Mouse (Mus musculus) heart, embryonic 10.5 days (tissue): ENCODE results near the gene Tmem97. TPM values are rescaled to one million over a fixed set of nuclear protein-coding genes. Genes with fewer than 3 reads are reported as not detected.
A peak's percentile ranks its signal among the peaks of the same experiment; 100 is the strongest.

Experiments
- DNase-seq: peaks from one replicate; pipeline ENCODE4 v3.0.0-alpha.2; 2017; ENCODE audit warnings: low spot score
- H3K27ac ChIP-seq: fragments of 300-500 bp; sonication (generic); 2 replicates; pipeline ENCODE4 v1.5.1; 2016; ENCODE audit warnings: mild to moderate bottlenecking
- H3K27me3 ChIP-seq: fragments of 300-500 bp; sonication (generic); 2 replicates; pipeline ENCODE4 v1.6.1; 2016; ENCODE audit warnings: mild to moderate bottlenecking; ENCODE audit not compliant: poor library complexity, insufficient read depth, severe bottlenecking
- H3K36me3 ChIP-seq: fragments of 300-500 bp; sonication (generic); 2 replicates; pipeline ENCODE4 v1.6.1; 2016; ENCODE audit warnings: mild to moderate bottlenecking, moderate library complexity
- H3K4me1 ChIP-seq: fragments of 300-500 bp; sonication (generic); 2 replicates; pipeline ENCODE4 v1.6.1; 2016; ENCODE audit warnings: mild to moderate bottlenecking
- H3K4me3 ChIP-seq: fragments of 300-500 bp; sonication (generic); 2 replicates; pipeline ENCODE4 v1.5.1; 2016; ENCODE audit warnings: mild to moderate bottlenecking, moderate library complexity
- H3K9me3 ChIP-seq: fragments of 300-500 bp; sonication (generic); 2 replicates; pipeline ENCODE4 v1.6.1; 2016; ENCODE audit warnings: mild to moderate bottlenecking, moderate library complexity
- WGBS: fragments of 180-500 bp; shearing (Covaris S2); methylation state at CpG from one replicate; pipeline ENCODE4 v1.1.7; 2016; 5-methylcytosine and 5-hydroxymethylcytosine counted together
- polyA plus RNA-seq: library from polyadenylated mRNA; unstranded; fragments of >200 nt; fragmentation: Nextera tagmentation; extraction: Ambion mirVana; gene quantifications from 2 replicates; pipeline ENCODE4 v1.2.1, GENCODE M21; 2016

Gene Tmem97
- polyA plus RNA-seq, 1 experiment from 2014 or later = 105 TPM

DNA sequence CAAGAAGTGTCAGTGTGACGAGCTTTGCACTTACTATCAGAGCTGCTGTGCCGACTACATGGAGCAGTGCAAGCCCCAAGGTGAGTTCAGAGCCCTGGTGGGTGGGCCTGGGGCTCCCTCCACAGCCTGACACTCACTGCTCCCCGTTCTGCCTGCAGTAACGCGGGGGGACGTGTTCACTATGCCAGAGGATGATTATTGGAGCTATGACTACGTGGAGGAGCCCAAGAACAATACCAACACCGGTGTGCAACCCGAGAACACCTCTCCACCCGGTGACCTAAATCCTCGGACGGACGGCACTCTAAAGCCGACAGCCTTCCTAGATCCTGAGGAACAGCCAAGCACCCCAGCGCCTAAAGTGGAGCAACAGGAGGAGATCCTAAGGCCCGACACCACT is 51.0 kb downstream of the Tmem97 start:
- no peak overlapping the region for H3K27ac ChIP-seq
- no peaks in the 10 kb centered on the region for H3K36me3 ChIP-seq
- WGBS = 49% methylated on average over 16 of the region's 16 CpGs
- H3K27me3 ChIP-seq = peaks cover 82% of the 10 kb centered on the region
- H3K4me3 ChIP-seq = no peak overlapping the region
- no peak for DNase-seq
- peaks cover 14% of the 10 kb centered on the region for H3K4me1 ChIP-seq
- H3K9me3 ChIP-seq = no peaks in the 10 kb centered on the region

DNA sequence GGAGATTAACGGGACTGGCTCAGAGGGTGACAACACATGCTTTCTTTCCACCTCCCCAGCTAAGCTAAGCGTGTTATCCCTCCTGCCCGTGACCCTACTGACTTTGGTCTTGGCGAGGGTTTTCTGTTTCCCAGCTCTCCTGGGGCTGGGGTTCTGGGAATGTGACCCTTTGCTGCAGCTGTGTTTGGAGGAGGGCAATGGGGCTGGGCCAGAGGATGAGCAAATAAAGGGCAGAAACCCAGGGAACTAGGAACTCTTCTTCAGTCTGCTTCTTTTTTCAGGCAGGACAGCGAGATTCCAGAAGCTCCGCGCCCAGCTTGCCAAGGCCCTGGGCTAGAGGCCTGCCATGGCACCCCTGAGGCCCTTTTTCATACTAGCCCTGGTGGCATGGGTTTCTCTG is 51.6 kb downstream of the Tmem97 start, which contains the start of gene Vtn:
Gene Vtn, plus strand, starts transcription at position 88 of the 400 bp plus-strand sequence.
- Histone ChIP-seq H3K27ac (no peak within 1 kb of the TSS), H3K9me3 (no peaks in the 10 kb centered on the region), H3K27me3 (peaks cover 87% of the 10 kb centered on the region), H3K4me1 (peaks cover 14% of the 10 kb centered on the region), H3K36me3 (no peaks in the 10 kb centered on the region), H3K4me3 (peak within 1 kb of the TSS; percentile 67)
- WGBS = 55% methylated on average over 7 of the region's 7 CpGs
- no peak for DNase-seq

DNA sequence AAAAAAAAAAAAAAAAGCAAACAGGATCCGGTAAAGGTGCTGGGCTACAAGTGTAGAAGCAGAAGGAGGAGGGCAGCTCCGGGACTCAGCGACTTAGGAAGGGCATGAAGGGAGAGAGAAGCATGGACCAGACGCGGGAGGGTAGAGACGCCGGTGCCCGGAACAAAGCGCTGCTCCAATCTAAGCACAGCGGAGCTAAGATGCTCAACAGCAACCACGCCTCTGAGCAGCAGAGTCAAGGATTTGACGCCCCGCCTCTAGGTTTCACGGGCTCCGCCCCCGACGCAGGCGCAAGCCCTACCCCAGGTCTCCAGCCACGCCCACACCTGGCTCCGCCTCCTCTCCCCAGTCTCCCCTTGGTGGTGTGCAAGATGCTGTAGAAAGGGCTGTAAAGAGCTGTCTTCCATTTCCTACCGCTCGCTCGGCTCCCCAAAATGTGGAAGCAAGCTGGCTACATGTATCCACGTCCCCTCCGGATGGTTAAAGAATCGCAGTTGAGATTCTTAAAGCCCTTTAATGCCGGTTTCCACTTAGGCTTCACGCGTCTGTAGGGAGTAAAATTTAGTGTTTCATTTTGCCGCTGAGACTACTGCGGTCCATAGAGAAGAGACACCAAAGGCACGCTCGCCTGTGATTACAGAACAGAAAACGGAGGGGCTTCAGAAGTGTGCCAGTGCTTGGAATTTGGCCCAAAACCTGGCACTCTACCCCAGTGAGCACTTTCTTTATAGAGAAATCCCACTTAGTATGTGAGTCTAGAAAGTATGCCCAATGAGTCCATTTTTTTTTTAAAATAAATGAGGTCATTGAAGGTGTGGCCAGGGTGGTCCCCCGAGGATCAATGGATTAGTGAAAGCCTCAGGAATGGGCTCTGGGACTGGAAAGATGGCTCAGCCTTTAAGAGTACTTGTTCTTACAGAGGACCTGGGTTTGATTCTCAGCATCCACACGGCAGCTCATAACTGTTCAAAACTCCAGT is 52.7 kb downstream of the Tmem97 start, which contains the start of gene Sarm1:
Gene Sarm1, minus strand, starts transcription at position 211 of the 979 bp plus-strand sequence.
- no peaks in the 10 kb centered on the region for H3K36me3 ChIP-seq
- peaks cover 14% of the 10 kb centered on the region for H3K4me1 ChIP-seq
- no peaks in the 10 kb centered on the region for H3K9me3 ChIP-seq
- peak; percentile 94 for DNase-seq
- peaks cover 80% of the 10 kb centered on the region for H3K27me3 ChIP-seq
- WGBS = 4% methylated on average over 36 of the region's 36 CpGs
- peak within 1 kb of the TSS; percentile 67 for H3K4me3 ChIP-seq
- H3K27ac ChIP-seq = no peak within 1 kb of the TSS; the same call in 1 of the 2 replicates

DNA sequence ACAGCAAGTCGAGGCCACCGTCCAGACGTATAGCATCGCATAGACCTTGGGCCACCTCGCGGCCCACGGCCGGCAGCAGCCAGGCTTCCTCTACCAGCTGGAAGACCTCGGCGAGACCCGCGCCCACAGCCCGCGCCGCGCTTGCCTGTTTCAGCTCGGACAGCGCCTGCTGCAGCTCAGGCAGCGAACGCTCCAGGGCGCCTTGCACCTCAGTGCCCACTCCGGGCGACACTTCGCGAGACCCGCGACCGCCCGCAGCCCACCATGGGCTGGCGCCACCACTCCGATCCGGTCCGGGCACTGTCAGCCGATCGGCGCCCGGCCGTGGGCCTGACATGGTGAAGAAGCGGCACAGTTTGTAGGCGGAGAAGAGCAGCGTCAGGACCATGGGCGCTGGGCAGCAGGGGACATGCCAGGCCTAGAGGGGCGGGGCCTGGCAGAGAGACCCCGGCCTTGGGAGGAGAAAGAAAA is 53.5 kb downstream of the Tmem97 start:
- peaks cover 86% of the 10 kb centered on the region for H3K27me3 ChIP-seq
- H3K36me3 ChIP-seq = no peaks in the 10 kb centered on the region
- under 1% methylated on average over 44 of the region's 44 CpGs for WGBS
- peaks cover 14% of the 10 kb centered on the region for H3K4me1 ChIP-seq
- H3K4me3 ChIP-seq = peak overlapping the region; percentile 67
- H3K9me3 ChIP-seq = no peaks in the 10 kb centered on the region
- H3K27ac ChIP-seq = no peak overlapping the region; the same call in 1 of the 2 replicates
- no peak for DNase-seq

DNA sequence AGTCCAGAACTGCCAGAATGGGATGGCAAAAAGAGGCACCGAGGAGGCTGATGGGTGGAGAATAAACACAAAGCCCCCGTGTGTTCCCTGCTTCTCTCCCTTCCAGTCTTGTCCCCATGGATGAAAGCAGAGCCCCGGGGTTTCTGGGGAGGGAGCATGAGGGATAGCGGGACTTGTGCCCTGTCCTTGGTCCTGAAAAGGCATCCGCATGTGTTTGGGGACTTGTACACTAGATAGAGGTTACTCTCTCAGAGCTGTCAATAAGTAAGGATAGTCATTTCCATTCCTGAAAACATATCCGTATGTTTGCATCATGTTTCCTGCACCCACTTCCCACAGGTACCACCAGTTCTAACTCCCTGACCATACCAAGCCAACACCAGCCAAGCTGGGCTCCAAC is 54.7 kb downstream of the Tmem97 start:
- Histone ChIP-seq H3K27me3 (peaks cover 88% of the 10 kb centered on the region), H3K36me3 (no peaks in the 10 kb centered on the region), H3K9me3 (no peaks in the 10 kb centered on the region), H3K4me1 (peaks cover 16% of the 10 kb centered on the region), H3K4me3 (no peak overlapping the region), H3K27ac (no peak overlapping the region)
- WGBS = 4% methylated on average over 6 of the region's 6 CpGs
- no peak for DNase-seq

Other genes starting within 250 kb of the Tmem97 start
- gene Spag5, start 249.2 kb downstream of the Tmem97 start, polyA plus RNA-seq = 39.1 and 39.3 TPM in 2 replicates
- gene Aldoc, start 227.8 kb downstream of the Tmem97 start, polyA plus RNA-seq = 11.2 and 17.2 TPM in 2 replicates
- 72.0 and 78.3 TPM in 2 replicates for gene Pigs, start 222.4 kb downstream of the Tmem97 start, polyA plus RNA-seq
- gene Unc119, start 207.3 kb downstream of the Tmem97 start, polyA plus RNA-seq = 40.7 and 66.1 TPM in 2 replicates
- gene Foxn1, start 164.2 kb downstream of the Tmem97 start, polyA plus RNA-seq = 0.13 TPM in 1 of 2 replicates, not detected in the other
- gene Slc13a2, start 128.6 kb downstream of the Tmem97 start, polyA plus RNA-seq = not detected in 2 replicates
- gene Slc46a1, start 85.1 kb downstream of the Tmem97 start, polyA plus RNA-seq = 7.8 and 12.8 TPM in 2 replicates
- 0.10 and 1.5 TPM in 2 replicates for gene Sarm1, start 53.0 kb downstream of the Tmem97 start, polyA plus RNA-seq
- gene Vtn, start 51.7 kb downstream of the Tmem97 start, polyA plus RNA-seq = 1.6 and 43.5 TPM in 2 replicates
- not detected in 2 replicates for gene Sebox, start 47.3 kb downstream of the Tmem97 start, polyA plus RNA-seq
- 64.2 and 74.5 TPM in 2 replicates for gene Tmem199, start 38.6 kb downstream of the Tmem97 start, polyA plus RNA-seq
- 160 and 165 TPM in 2 replicates for gene Poldip2, start 38.6 kb downstream of the Tmem97 start, polyA plus RNA-seq
- gene Tnfaip1, start 14.4 kb downstream of the Tmem97 start, polyA plus RNA-seq = 92.5 and 92.6 TPM in 2 replicates
- gene Ift20, start 14.4 kb downstream of the Tmem97 start, polyA plus RNA-seq = 92.8 and 95.9 TPM in 2 replicates
- gene Nlk, start 146.6 kb upstream of the Tmem97 start, polyA plus RNA-seq = 10.6 and 13.4 TPM in 2 replicates
- gene Ccnq, start 201.0 kb upstream of the Tmem97 start, polyA plus RNA-seq = 33.1 and 35.4 TPM in 2 replicates